Mouse (Mus musculus) retina, postnatal 1 day (tissue): Measurements from ENCODE around the gene Gnai3.

Source experiments
- DNase-seq: peaks from one replicate; pipeline ENCODE4 v3.0.0-alpha.2; 2012

The Gnai3 gene

DNA sequence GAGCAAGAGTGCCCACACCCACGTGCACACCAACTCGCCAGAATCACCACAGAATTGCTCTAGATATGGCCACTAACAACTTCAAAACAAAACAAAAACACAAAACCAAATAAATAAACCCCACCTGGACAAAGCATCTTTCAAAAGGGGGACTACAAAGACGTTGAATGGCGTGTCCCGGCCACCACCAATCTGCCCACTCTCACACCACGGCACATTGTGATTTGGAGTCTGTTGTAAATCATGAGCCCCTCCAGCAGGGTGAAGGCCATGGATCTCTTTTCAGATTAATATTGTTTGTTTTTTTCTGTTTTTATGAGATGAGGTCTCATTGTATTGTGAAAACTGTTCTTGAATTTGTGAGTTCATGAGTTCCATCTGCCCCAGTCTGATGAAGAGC lies 43.9 kb downstream of the Gnai3 start:
- DNase-seq, result no peak

DNA sequence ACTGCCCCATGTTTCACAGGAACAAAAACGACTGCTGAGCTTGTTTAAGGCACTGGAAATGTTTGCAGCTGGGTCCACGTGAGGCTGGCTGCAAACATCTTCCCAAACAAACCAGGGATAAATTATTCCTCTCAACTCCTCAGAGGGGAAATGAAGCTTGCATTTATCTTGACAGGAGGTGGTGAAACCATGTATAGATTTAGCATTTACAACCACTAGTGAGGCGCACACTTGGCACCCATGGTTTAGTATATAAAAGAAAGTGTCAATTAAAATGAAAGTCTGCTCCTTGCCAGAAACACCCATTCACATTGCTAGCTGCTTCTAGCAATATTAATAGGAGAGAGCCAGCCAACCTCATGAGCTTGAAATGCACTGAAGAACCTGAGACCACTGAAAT lies 44.4 kb downstream of the Gnai3 start:
- no peak for DNase-seq

DNA sequence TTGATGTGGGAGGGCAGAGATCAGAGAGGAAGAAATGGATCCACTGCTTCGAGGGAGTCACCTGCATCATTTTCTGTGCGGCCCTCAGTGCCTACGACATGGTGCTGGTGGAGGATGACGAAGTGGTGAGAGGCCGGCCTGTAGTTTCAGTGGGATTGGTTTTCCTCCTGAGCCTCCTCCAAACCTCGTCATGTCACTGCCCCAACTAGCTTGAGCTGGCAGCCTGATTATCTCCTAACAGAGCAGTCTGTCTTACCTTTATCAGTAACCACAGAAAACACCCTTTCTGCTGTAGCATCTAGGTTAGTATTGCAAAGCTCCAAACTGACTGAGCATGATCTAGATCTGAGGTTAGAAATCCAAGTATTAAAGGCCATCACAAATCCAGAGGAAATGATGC lies 47.6 kb downstream of the Gnai3 start:
- DNase-seq, result no peak

DNA sequence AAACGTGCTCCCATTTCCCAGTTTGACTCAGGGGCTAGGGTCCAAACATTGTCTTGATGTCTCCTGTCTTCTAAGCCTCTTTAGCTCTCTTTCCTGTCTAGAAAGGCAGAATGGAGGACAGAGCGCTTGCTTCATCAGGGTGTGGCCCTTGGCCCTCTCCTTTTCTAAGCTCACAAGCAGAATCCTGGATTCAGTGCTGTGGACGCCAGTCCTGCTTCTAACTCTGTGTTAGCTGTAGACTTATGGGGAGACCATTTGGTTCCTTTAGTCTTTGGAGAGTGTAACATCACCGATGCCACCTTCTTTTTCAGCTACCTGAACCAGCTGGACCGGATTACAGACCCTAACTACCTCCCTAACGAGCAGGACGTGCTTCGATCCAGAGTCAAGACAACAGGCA lies 48.3 kb downstream of the Gnai3 start:
- no peak for DNase-seq

DNA sequence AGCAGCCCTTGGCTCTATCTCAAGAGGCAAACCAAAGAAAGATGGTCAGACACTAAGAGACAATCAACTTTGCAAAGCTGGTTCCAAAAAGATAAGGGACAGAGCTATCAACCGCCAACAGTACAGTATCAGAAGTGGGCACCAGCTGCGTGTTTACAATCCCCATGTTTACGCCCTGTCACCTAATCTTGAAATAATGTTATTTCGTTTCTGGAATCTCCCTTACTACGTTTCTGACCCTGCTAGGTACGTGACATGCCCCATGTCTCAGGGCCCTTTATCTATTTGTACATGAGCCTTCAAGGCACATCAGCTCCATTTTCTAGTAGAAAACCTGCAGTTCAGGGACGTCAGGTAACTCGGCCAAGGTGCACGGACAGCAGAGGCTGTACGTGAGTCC lies 49.2 kb downstream of the Gnai3 start:
- DNase-seq, result no peak

DNA sequence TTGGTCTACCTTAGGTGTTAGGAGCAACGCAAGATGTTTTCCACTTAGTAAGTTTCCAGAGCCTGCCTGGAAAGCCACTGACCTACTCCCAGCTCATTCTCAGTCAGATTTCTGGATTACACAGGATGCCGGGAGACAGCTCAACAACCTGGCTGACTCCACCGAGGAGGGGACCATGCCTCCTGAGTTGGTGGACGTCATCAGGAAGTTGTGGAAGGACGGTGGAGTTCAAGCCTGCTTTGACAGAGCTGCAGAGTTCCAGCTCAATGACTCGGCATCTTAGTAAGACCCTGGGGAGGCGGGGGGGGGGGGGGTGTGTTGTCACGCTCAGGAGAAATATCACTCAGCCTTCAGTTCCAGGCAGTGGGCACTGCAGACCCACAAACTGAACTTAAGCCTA lies 49.7 kb downstream of the Gnai3 start:
- no peak for DNase-seq

DNA sequence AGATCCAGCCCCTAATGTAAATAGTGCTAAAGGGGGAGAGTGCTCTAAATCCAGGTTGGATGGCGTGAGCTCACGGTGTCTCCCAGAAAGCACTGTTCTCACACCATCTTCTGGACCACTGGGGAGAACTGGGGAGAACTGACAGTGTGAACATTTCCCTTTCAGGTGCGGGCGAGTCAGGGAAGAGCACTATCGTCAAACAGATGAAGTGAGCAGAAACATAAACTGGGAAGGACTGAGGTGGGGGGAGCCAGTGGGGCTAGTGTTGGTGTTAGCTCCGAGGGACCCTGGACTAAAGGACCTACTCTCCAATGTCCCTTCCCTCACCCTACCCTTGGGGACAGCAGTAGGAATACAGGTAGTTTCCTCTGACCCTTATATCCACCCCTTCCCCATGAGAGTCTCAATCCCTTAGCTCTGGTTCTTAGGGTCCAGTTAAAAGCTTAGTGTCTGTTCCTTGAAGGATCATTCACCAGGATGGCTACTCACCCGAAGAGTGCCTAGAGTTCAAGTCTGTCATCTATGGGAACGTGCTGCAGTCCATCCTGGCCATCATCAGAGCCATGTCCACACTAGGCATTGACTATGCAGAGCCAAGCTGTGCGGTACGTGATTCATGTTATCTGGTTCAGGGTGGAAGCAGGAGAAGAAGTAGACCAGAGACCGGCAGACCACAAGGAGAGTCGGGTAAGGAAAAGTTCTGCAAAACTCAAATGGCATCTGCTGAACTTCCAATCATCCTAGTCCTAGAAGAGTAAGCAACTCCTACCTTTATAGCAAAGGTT lies 50.8 kb downstream of the Gnai3 start:
- no peak for DNase-seq

DNA sequence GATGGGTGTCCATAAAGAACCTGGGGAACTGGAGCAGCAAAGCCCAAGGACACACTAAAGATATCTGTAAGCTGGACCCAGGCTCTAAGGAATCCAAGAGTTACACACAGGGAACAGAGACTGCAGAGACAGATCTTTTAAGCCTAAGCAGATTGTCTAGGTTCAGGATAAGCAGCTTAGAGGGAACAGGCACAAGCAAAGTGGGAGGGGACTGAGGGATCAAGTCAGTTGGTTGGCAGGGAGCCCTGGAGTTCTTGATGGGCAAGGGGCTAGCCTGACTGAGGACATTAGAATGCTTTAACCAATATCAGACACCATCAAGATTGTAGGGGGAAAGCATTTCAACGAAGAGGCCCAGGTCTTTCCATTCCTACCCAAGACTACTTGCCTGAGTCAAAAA lies 51.8 kb downstream of the Gnai3 start:
- DNase-seq, result peak; percentile 88

DNA sequence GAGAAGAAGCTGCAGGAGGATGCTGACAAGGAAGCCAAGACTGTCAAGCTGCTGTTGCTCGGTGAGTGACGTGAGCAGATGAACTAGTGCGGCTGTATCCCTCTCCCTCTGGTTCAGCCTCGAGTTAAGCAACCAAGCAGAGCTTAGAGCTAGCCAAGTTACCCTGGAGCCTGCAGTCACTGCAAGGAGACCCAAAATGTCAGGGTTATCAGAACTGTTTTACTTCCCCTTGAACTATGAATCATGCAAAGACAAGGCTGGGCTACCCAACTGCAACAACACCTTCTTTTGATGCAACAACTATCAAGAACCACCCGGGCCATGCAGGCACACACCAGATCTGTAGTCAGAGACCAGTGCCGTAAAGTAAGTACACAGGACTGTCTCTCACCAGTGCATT lies 52.6 kb downstream of the Gnai3 start:
- DNase-seq, result no peak

DNA sequence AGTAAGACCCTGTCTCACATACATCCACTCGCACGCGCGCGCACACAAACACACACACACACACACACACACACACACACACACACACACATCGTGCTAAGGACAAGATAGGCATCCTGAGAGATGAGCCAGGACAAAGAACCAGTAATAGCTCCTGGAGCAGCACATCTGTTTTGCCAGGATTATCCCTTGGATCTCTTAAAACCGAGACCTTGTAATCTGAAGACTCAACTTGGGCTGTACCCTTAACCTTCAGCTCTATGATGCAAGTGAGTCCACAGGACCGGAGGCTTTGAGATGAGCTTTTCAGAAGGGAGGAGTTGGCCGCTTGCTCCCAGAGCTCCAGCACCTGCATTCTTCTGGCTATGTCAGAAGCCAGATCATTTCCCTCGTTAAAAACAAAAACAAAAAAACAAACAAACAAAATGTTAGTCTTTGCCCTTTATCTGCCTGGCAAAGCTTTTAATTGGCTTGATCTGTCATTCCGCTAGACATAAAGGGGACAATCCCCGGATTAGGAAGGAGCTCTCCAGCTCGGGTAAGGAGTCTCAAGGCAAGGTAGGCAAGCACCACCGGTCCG lies 53.3 kb downstream of the Gnai3 start, which contains the start of gene Gnat2:
Gene Gnat2, plus strand, starts transcription at position 254 of the 580 bp plus-strand sequence.
- peak; percentile 78 for DNase-seq

DNA sequence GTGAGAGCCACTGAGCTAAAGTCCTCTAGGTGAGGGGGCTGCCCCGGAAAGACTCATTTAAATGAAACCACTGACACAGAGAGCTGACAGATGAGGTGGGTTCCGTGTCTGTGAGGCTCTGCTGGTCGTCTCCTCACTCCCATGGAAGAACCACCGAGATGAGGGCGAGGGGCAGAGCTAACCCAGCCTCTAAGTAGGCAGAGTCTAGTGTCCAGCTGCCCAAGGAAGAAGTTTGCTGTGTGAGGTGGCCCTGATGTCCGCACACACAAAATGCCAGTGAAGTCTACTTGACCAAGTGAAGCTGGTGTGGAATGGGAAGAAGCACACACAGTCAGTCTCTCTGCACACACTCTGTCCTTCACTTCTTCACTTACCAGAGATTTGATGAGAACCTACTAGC lies 53.9 kb downstream of the Gnai3 start:
- DNase-seq, result no peak

DNA sequence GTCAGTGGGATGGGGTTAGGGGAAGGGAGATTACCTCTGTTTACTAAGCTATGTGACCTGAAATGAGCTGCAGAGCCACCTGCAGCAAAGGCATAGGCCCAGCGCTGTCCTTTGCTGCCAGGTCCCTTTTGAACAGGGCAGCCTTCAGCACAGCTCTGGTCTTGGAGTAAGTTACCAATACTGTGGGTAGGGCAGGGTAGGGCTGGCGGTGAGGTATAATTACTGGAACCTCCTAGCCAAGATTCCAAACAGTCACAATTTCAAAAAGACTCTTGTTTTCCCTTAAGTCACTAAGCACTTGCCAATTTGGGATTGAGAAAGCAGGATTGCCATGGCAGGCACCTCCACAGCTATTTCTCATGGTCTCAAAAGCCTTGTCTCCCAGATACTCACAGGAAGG lies 55.4 kb downstream of the Gnai3 start:
- no peak for DNase-seq

DNA sequence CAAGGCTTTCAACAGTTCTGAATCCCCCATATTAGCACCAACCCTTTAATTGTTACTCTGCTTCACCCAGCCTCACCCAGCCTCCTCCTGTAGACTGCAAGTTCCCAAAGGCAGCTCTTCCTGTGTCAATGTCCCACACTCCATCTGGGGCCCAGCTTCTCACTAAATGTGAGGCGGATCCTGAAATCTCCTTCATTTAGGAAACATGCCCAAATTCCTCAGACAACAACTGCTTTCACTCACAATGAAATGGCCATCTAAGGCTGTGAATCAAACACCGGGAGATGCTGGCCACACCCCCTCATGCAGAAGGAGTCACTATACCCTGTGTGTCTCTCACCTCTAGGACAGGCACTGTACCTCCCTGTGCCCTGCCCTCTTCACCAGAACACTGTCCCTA lies 56.0 kb downstream of the Gnai3 start:
- DNase-seq, result no peak

DNA sequence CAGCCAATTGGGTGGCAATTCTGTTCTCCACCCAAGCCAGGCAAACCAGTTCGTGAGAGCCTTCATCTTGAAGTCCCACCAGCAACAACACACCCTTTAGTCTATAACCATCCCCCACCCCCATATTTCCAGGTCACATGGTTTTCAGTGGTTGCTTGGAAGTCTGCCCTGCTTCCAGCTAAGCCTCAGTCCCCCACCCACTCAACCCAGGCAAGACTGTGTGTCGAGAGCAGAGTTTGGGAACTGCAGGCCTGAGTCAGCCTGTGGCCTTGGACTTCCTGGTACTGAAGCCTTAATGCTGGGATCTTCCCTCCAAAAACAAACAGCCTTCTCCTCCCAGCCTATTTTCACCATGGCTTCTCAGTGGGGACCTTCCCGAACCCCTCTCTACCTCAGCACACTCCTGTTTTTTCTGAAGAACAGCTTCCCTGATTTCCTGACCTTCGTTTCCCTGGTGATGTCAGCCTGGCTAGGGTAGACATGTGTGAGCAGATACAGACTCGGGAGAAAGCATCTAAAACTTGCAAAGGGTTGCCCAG lies 57.0 kb downstream of the Gnai3 start:
- no peak for DNase-seq

DNA sequence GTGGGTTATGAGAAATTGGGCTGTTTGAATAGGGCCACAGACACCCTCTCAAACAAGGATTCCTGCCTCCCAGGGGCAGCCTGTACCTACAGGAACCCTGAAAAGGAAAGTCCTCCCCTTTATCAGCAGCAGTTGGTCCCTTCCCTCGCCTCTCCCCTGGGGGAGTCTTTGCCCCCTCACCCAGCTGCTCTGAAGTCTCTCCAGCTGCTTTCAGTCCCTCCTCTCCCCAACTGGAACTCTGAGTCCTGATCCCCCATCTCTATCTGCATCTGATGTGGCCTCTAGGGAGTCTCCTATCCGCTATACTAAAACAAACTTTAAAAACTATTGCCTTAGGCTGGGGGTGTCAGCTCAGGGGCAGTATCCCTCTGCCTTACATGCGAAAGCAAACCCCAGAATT lies 58.6 kb downstream of the Gnai3 start:
- DNase-seq, result no peak

DNA sequence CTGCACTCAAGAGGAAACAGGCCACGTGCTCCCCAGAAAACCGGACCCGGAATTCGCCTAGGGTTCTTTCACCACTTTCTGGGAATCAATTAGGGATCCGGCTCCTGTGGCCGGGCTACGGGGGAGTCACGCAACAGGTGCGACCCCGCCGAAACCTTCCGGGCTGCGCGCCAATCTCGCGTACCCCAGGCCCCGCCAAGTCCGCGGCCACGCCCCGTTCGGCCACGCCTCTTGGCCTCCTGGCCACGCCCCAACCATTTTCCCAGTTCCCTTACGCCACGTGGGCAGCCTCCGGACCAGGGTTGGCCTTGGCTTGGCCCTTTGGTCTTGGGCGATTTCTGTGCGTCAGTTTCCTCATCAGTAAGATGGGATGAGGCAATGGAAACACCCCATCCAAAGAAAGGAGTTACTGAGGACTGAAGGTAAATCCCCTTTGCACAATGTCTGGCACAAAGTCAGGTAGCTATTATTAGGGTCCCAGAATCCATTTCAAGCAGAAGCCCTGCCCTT lies 59.4 kb downstream of the Gnai3 start, which contains the start of gene Ampd2:
Gene Ampd2, minus strand, starts transcription at position 182 of the 510 bp plus-strand sequence.
- DNase-seq, result peak; percentile 81

DNA sequence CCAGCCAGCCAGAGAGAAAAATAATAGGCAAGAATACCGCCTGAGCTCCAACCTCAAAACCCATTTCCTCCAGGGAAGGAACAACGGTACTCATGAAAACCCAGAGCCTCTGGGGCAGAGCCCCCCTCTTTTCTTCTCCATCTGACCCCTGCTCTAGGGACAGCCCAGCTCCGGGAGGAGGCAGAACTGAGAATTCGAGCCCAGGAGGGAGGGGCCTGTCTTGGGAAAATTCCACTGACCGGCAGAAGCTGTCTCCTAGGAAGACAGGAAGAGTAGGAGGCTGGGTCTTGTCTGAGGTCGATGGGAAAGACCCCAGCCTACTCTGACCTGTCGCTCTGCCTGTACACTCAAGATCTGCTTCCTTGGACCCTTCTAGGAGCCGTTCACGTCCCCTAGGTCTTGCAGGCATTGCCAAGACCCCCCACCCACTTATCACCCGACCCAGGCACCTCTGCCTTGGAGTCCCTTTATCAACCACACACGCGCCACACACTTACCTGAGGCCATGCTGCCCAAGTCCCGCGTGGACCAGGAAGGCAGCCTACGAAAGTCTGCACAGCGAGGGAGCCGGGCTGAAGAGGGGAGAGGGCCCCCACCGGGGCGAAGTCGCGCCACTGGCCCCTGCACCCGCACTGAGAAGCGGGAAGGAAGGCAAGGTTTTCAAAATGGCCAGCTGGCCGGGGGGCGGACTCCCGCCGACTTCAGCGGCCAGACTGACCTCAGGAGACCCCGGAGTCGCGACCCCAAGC lies 60.1 kb downstream of the Gnai3 start:
- peak; percentile 65 for DNase-seq

DNA sequence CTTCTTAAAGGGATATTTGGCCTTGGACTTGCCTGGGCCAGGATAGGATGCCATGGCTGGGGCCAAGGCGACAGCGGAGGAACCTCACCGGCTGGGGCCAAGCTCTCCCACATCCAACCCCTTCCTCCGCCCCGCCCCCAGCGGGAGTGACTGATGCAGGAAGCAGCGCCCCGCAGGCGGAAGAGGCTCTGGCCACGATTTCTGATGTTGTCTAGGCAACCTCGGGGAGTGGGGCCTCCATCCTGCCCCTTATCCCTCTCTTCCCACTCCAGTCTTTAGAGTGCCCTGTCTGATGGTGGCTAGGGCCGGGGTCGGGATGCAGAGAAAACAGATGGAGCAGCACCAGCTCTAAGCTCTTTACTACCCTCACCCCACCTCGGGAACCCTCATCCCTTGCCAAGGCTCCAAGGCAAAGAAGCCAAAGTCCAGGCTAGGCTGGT lies 60.6 kb downstream of the Gnai3 start:
- peak; percentile 91 for DNase-seq

DNA sequence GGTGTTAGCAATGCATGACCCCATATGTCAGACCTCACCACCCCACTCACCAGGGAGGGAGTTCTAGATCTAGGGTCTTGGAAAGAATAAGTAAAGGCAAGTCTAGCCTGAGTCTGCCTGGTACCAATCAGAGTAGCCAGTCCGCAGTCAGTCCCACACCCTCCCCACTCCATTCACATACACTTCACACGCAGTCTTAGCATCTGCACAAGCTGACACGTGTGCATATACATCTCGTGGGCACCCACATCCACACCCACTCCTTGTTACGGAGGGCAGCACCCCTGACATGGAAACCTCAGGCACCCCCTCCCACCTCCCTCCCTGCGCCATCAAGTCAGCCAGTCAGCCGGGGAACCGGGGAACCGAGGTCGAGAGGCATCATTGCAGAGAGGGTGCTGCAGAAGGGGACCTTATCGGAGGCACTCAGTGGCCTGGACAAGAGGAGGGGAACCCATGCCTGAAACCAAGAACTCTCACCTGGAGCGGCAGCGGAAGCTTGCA lies 61.1 kb downstream of the Gnai3 start:
- DNase-seq, result no peak

DNA sequence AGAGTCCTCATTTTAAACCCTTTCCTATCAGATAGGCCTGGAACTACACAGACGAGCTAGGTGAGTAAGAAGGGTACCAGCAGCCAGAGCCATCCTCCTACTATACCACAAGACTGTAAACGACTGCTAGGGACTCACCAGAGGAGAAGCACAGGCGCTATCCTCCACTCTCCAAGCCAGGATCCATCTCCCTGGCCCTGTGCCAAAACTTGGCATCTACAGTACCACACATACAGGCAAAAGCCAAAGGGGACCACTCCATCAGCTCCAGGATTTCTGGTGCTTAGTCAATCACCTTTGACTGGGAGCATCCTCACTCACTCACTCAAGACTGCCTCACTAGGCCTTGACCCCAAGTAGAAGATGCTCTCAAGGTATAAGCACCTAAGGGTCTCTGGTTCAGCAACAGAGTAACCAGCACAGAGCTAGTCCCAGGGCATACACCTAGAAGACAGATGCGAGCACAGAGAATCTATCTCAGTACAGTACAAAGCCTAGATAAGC lies 62.0 kb downstream of the Gnai3 start:
- DNase-seq, result peak; percentile 30

DNA sequence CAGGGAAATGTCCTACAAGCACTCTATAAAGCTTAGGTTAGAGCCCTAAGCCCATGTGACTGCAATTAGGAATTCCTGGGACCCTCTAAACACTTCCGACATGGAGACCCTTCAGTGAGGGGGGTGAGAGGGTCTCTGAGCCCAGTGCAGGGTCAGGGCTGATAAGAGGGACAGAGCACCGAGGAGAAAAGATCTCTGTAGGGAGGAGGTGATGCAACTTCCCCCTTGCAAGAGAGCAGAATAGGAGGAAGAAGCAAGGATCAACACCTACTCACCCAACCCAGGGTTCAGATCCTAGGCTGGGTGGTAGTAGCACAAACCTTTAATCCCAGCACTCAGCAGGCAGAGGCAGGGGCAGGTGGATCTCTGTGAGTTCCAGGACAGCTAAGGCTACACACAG lies 62.8 kb downstream of the Gnai3 start:
- no peak for DNase-seq

DNA sequence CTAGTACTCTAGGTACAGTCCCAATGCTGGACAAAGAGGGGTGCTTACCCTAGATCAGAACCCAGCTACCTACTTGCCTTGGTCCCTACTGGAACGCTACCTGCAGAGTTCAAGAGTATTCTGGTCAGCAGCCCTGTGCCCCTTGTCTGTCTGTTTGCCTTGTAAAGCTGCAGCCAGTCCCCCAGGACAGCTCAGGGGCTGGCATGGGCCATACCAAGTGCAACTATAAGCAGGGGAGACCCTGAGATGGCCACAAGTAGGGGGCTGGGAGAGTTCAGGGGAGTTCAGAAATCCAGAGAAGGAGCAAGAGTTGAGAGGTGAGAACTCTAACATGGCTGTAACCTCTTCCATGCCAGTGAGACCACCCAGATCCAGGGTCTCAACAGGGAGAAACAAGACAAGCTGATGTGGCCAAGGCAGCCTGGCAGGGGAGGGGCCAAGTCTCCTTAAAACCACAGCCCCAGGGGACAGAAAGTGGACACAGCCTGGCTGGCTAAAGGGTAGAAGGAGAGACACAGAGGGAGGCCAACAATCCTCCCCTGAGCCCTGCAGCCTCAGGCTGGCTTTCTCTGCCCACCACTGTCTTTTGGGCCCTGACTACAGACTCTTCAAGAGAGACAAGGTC lies 63.6 kb downstream of the Gnai3 start:
- peak; percentile 77 for DNase-seq

DNA sequence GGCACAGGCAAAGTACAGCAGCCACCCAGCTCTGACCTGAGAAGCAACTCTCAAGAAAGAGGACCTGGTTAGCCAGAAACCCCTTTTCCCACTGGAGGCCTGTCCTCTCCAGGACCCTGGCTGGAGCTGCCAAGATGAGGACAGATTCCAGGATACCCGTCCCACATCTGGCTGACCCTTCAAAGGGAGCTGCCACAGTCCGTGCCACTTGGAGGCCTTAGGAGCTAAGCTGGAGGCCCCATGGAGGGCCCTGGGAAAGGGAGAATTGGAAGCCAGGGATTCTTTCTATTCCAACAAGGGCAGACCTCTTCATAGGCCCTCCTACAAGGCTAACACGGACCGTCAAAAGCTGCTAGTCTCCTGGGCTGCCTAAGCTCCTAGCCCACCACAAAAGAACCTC lies 64.3 kb downstream of the Gnai3 start:
- DNase-seq, result no peak
